Mouse (Mus musculus) midbrain, embryonic 12.5 days (tissue): ENCODE data around the gene Cyp21a1. TPM values are rescaled to one million over a fixed set of nuclear protein-coding genes. Genes with fewer than 3 reads are reported as not detected.

Experiments used
- microRNA-seq: library from miRNA; unstranded; fragments of <30 nt; microRNA quantifications from one replicate; pipeline ENCODE4, GENCODE M21; 2017
- polyA plus RNA-seq: library from polyadenylated mRNA; unstranded; fragments of >200 nt; fragmentation: Nextera tagmentation; extraction: Ambion mirVana; gene quantifications from 2 replicates; pipeline ENCODE4 v1.2.1, GENCODE M21; 2016

Gene Cyp21a1
- polyA plus RNA-seq, 1 experiment from 2014 or later: not detected

Small RNA genes lying within 50 kb of the gene (microRNA-seq; reads per million reads assigned to microRNA genes)
- gene Gm27471: not detected
- gene Mir6970: 1.9 reads per million
- gene Mir6971: 1.9 reads per million

Other genes starting within 250 kb of the Cyp21a1 start
- gene Notch4, start 240.3 kb downstream of the Cyp21a1 start, polyA plus RNA-seq: 11.7 and 13.6 TPM in 2 replicates
- 2.9 and 3.3 TPM in 2 replicates for gene Gpsm3, start 214.8 kb downstream of the Cyp21a1 start, polyA plus RNA-seq
- gene Pbx2, start 213.3 kb downstream of the Cyp21a1 start, polyA plus RNA-seq: 20.8 and 22.5 TPM in 2 replicates
- gene Ager, start 206.7 kb downstream of the Cyp21a1 start, polyA plus RNA-seq: 2.2 and 2.3 TPM in 2 replicates
- gene Rnf5, start 200.9 kb downstream of the Cyp21a1 start, polyA plus RNA-seq: 240 and 243 TPM in 2 replicates
- 82.8 and 86.2 TPM in 2 replicates for gene Agpat1, start 200.3 kb downstream of the Cyp21a1 start, polyA plus RNA-seq
- gene Egfl8, start 188.6 kb downstream of the Cyp21a1 start, polyA plus RNA-seq: 4.5 and 6.0 TPM in 2 replicates
- gene Ppt2, start 176.1 kb downstream of the Cyp21a1 start, polyA plus RNA-seq: 21.3 and 23.8 TPM in 2 replicates
- 3.9 and 4.2 TPM in 2 replicates for gene Prrt1, start 175.0 kb downstream of the Cyp21a1 start, polyA plus RNA-seq
- 16.4 and 18.1 TPM in 2 replicates for gene Fkbpl, start 159.8 kb downstream of the Cyp21a1 start, polyA plus RNA-seq
- 116 and 121 TPM in 2 replicates for gene Atf6b, start 157.4 kb downstream of the Cyp21a1 start, polyA plus RNA-seq
- 0.04 and 0.05 TPM in 2 replicates for gene Tnxb, start 134.0 kb downstream of the Cyp21a1 start, polyA plus RNA-seq
- 0.05 and 0.11 TPM in 2 replicates for gene C4b, start 60.7 kb downstream of the Cyp21a1 start, polyA plus RNA-seq
- gene Stk19, start 32.4 kb upstream of the Cyp21a1 start, polyA plus RNA-seq: 26.1 and 30.8 TPM in 2 replicates
- 72.7 and 73.4 TPM in 2 replicates for gene Dxo, start 32.5 kb upstream of the Cyp21a1 start, polyA plus RNA-seq
- gene Skiv2l, start 45.6 kb upstream of the Cyp21a1 start, polyA plus RNA-seq: 67.4 and 71.5 TPM in 2 replicates
- gene Nelfe, start 45.8 kb upstream of the Cyp21a1 start, polyA plus RNA-seq: 114 TPM in 2 replicates
- gene Cfb, start 58.0 kb upstream of the Cyp21a1 start, polyA plus RNA-seq: 3.3 and 3.5 TPM in 2 replicates
- 11.4 and 15.1 TPM in 2 replicates for gene Zbtb12, start 74.9 kb upstream of the Cyp21a1 start, polyA plus RNA-seq
- gene Gm20547, start 77.5 kb upstream of the Cyp21a1 start, polyA plus RNA-seq: not detected in 2 replicates
- gene C2, start 93.7 kb upstream of the Cyp21a1 start, polyA plus RNA-seq: 0.86 and 2.1 TPM in 2 replicates
- 113 and 120 TPM in 2 replicates for gene Ehmt2, start 93.9 kb upstream of the Cyp21a1 start, polyA plus RNA-seq
- gene Slc44a4, start 109.9 kb upstream of the Cyp21a1 start, polyA plus RNA-seq: 0.08 and 0.13 TPM in 2 replicates
- 20.4 and 20.7 TPM in 2 replicates for gene Neu1, start 126.7 kb upstream of the Cyp21a1 start, polyA plus RNA-seq
- gene Hspa1b, start 154.7 kb upstream of the Cyp21a1 start, polyA plus RNA-seq: 0.22 TPM in 1 of 2 replicates, not detected in the other
- gene Gm20481, start 165.4 kb upstream of the Cyp21a1 start, polyA plus RNA-seq: not detected in 2 replicates
- 2.3 and 2.8 TPM in 2 replicates for gene Hspa1a, start 167.6 kb upstream of the Cyp21a1 start, polyA plus RNA-seq
- 1.1 and 1.7 TPM in 2 replicates for gene Hspa1l, start 168.1 kb upstream of the Cyp21a1 start, polyA plus RNA-seq
- 188 and 202 TPM in 2 replicates for gene Lsm2, start 177.3 kb upstream of the Cyp21a1 start, polyA plus RNA-seq
- gene Vars, start 196.4 kb upstream of the Cyp21a1 start, polyA plus RNA-seq: 139 and 142 TPM in 2 replicates
- 0.14 and 0.23 TPM in 2 replicates for gene Vwa7, start 212.0 kb upstream of the Cyp21a1 start, polyA plus RNA-seq
- gene Sapcd1, start 223.5 kb upstream of the Cyp21a1 start, polyA plus RNA-seq: 5.2 and 6.8 TPM in 2 replicates
- gene Msh5, start 242.2 kb upstream of the Cyp21a1 start, polyA plus RNA-seq: 6.9 and 7.6 TPM in 2 replicates
- 145 and 165 TPM in 2 replicates for gene Clic1, start 245.4 kb upstream of the Cyp21a1 start, polyA plus RNA-seq